Mouse (Mus musculus) liver, embryonic 14.5 days (tissue): ENCODE data around the gene Phf24. TPM values are rescaled to one million over a fixed set of nuclear protein-coding genes. Genes with fewer than 3 reads are reported as not detected.

Source experiments
- ATAC-seq: fragments of 200-750 bp; cut with Nextera tagmentation; 2 replicates; pipeline ENCODE4 v1.8.0; 2017; ENCODE audit warnings: moderate number of reproducible peaks, mild to moderate bottlenecking, moderate library complexity; ENCODE audit not compliant: insufficient read depth
- DNase-seq, 3 experiments: peaks; one replicate each; pipeline ENCODE4 v3.0.0-alpha.2; 2012 to 2013; ENCODE audit warnings: low read depth in 3 of 3, low spot score in 3 of 3
- H3K27ac ChIP-seq: fragments of 300-500 bp; sonication (generic); 2 replicates; pipeline ENCODE4 v1.5.1; 2014; ENCODE audit warnings: moderate library complexity, mild to moderate bottlenecking, control low read depth, inconsistent platforms
- H3K27me3 ChIP-seq: fragments of 300-500 bp; sonication (generic); 2 replicates; pipeline ENCODE4 v1.6.1; 2014; ENCODE audit warnings: mild to moderate bottlenecking, low read length, moderate library complexity; ENCODE audit not compliant: control insufficient read depth, insufficient read depth
- H3K36me3 ChIP-seq: fragments of 300-500 bp; sonication (generic); replicated peaks from 2 replicates; pipeline ENCODE4 v1.6.1; 2014; ENCODE audit warnings: low read depth; ENCODE audit not compliant: control insufficient read depth, insufficient read depth
- H3K4me1 ChIP-seq, 2 experiments: fragments of 200-500 bp in 1 of 2; fragments of 300-500 bp in 1 of 2; sonication (generic) in 1 of 2; replicated peaks; 2 replicates each; pipeline ENCODE4 v1.6.1; 2012 to 2014; ENCODE audit warnings: antibody characterized with exemption in 1 of 2, inconsistent platforms in 1 of 2, low read length in 1 of 2; ENCODE audit not compliant: control insufficient read depth in 2 of 2, insufficient read depth in 2 of 2
- H3K4me2 ChIP-seq: fragments of 300-500 bp; sonication (generic); 2 replicates; pipeline ENCODE4 v1.6.1; 2014; ENCODE audit warnings: low read depth, mild to moderate bottlenecking, control low read depth, moderate library complexity
- H3K4me3 ChIP-seq, 2 experiments: fragments of 200-500 bp in 1 of 2; fragments of 300-500 bp in 1 of 2; sonication (generic) in 1 of 2; 2 replicates each; pipeline ENCODE4 v1.5.1; 2012 to 2014; ENCODE audit warnings: low read depth in 2 of 2, low read length in 2 of 2, mild to moderate bottlenecking in 2 of 2, control low read depth in 1 of 2, inconsistent platforms in 1 of 2, moderate library complexity in 1 of 2; ENCODE audit not compliant: insufficient read depth in 1 of 2
- H3K9ac ChIP-seq: fragments of 300-500 bp; sonication (generic); replicated peaks from 2 replicates; pipeline ENCODE4 v1.6.1; 2014; ENCODE audit warnings: mild to moderate bottlenecking, control low read depth, moderate library complexity
- H3K9me3 ChIP-seq: fragments of 300-500 bp; sonication (generic); 2 replicates; pipeline ENCODE4 v1.6.1; 2016; ENCODE audit warnings: low read length, mixed read lengths; ENCODE audit not compliant: control insufficient read depth
- CTCF ChIP-seq: IDR thresholded peaks from 2 replicates; pipeline ENCODE4 v1.5.1; 2016; ENCODE audit warnings: antibody characterized with exemption, low read depth, control low read depth
- EP300 ChIP-seq: IDR thresholded peaks from 2 replicates; pipeline ENCODE4 v1.6.1; 2016; ENCODE audit warnings: antibody characterized with exemption, low read depth
- WGBS: fragments of 180-500 bp; shearing (Covaris S2); extraction: QIAGEN DNeasy Blood & Tissue Kit; methylation state at CpG from one replicate; pipeline ENCODE4 v1.1.7; 2014; ENCODE audit not compliant: insufficient replicate concordance; 5-methylcytosine and 5-hydroxymethylcytosine counted together
- polyA plus RNA-seq, 2 experiments: library from polyadenylated mRNA; depleted of rRNA in 1 of 2; stranded (reverse) in 1 of 2; unstranded in 1 of 2; fragments of >200 nt; fragmentation: Nextera tagmentation in 1 of 2; extraction: Ambion mirVana in 1 of 2; gene quantifications; 2 replicates each; pipeline versions ENCODE4 v1.2.1 to v1.2.3; 2012 to 2014

The Phf24 gene
- polyA plus RNA-seq, 2 experiments, result 0.12 to 0.14 TPM

DNA sequence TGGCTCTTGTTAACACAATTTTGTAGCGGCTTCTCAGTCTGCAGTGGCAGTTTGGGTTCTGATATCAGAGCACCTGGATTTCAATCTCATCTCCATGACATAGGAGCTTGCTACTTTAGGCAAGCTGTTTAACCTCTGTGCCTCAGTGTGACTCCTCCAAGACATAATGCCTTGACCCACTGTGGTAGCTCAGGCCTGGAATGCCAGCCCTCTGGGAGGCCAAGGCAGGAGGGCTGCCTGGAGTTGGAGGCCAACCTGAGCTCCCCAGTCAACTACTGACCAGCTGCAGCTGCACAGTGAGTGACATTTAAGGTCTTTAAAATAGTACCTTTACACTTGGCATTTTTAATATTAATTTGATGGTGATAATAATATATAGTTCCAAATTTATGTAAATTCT lies 494 bp upstream of the Phf24 start:
- no peak overlapping the region for H3K4me3 ChIP-seq
- ATAC-seq (no peak), DNase-seq (no peak)
- no peaks in the 10 kb centered on the region for H3K4me1 ChIP-seq
- no peak for TF ChIP-seq CTCF
- TF ChIP-seq EP300, result no peak
- no peak overlapping the region for H3K9ac ChIP-seq
- H3K4me2 ChIP-seq, result no peak overlapping the region
- H3K27ac ChIP-seq, result no peak overlapping the region
- H3K27me3 ChIP-seq, result peaks cover 59% of the 10 kb centered on the region
- H3K36me3 ChIP-seq, result no peaks in the 10 kb centered on the region
- 65% methylated on average over 1 of the region's 1 CpGs for WGBS
- H3K9me3 ChIP-seq, result no peaks in the 10 kb centered on the region

- TF ChIP-seq EP300 (no peak), CTCF (no peak)
- no peaks in the 10 kb centered on the region for H3K36me3 ChIP-seq
- no peak for ATAC-seq
- peaks cover 59% of the 10 kb centered on the region for H3K27me3 ChIP-seq
- H3K27ac ChIP-seq, result no peak overlapping the region
- peak overlapping the region; percentile 58 for H3K4me2 ChIP-seq
- H3K4me1 ChIP-seq, result no peaks in the 10 kb centered on the region
- 3% methylated on average over 26 of the region's 26 CpGs for WGBS
- peak overlapping the region; percentile 1 to 43; a peak in 3 of 4 replicates for H3K4me3 ChIP-seq
- no peak for DNase-seq
- H3K9ac ChIP-seq, result no peak overlapping the region
- no peaks in the 10 kb centered on the region for H3K9me3 ChIP-seq
Observed at GRCm38 (mm10) chr4:42917402-42917774, 928 bp downstream of the Phf24 start.

DNA sequence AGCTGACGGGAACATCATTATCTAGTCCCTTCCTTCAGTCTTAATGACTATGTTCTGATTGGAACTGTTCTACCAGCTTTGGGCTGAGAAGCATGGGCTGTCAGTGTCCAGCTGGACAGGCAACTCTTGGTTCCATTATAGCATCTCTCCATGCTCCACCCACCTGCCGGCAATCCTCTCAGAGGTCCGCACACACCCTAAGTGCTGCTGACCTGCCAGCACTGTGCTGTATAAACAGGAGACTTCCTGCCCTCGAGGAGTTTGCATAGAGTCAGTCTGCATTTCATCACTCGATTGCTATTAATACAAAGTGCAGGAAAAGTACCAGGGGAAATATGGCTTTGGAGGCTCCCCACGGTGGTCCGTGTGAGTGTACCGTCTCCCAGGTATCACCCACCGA lies 4.3 kb downstream of the Phf24 start:
- Histone ChIP-seq H3K4me1 (no peaks in the 10 kb centered on the region), H3K4me2 (no peak overlapping the region), H3K9me3 (no peaks in the 10 kb centered on the region), H3K9ac (no peak overlapping the region), H3K4me3 (no peak overlapping the region), H3K27me3 (peaks cover 40% of the 10 kb centered on the region), H3K27ac (no peak overlapping the region), H3K36me3 (no peaks in the 10 kb centered on the region)
- WGBS, result 61% methylated on average over 9 of the region's 9 CpGs
- no peak for TF ChIP-seq CTCF
- no peak for TF ChIP-seq EP300
- ATAC-seq, result no peak
- DNase-seq, result no peak

- Histone ChIP-seq H3K4me1 (no peaks in the 10 kb centered on the region), H3K4me3 (no peak overlapping the region), H3K9ac (no peak overlapping the region), H3K36me3 (no peaks in the 10 kb centered on the region), H3K9me3 (no peaks in the 10 kb centered on the region), H3K27ac (no peak overlapping the region), H3K4me2 (no peak overlapping the region), H3K27me3 (peaks cover 32% of the 10 kb centered on the region)
- ATAC-seq, result no peak
- WGBS, result 59% methylated on average over 2 of the region's 2 CpGs
- DNase-seq, result no peak
- TF ChIP-seq EP300 (no peak), CTCF (no peak)
Observed at GRCm38 (mm10) chr4:42921536-42921935, 5.1 kb downstream of the Phf24 start.

DNA sequence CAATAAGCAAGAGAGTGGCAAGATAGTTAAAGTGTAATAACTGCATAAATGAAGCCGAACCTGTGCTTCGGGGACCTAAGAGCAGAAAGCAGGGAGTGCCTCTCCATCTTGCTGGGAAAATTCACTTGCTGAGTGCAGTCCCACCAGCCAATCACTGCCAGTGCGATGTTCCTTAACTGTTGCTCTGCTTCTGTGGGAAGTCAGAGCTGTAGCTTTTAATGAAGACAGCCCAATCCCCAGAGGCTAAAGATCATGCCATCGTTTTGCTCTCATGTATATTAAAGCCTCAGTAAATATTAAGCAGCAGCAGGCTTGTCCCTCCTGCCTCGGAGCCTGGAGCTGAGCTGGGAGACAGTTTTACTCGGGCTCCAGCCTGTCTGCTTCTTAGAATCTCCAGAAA lies 5.6 kb downstream of the Phf24 start:
- H3K36me3 ChIP-seq, result no peaks in the 10 kb centered on the region
- H3K9me3 ChIP-seq, result no peaks in the 10 kb centered on the region
- no peaks in the 10 kb centered on the region for H3K4me1 ChIP-seq
- no peak overlapping the region for H3K4me3 ChIP-seq
- ATAC-seq (no peak), DNase-seq (no peak)
- TF ChIP-seq EP300 (no peak), CTCF (no peak)
- H3K27me3 ChIP-seq, result peaks cover 27% of the 10 kb centered on the region
- H3K27ac ChIP-seq, result no peak overlapping the region
- no peak overlapping the region for H3K4me2 ChIP-seq
- H3K9ac ChIP-seq, result no peak overlapping the region
- WGBS, result 54% methylated on average over 6 of the region's 6 CpGs
